8 mouse cellular contexts compared by ENCODE assay signal in genomic region chr4:137864769-137865168, GRCm38 (mm10). TPM values are rescaled to one million over a fixed set of nuclear protein-coding genes. Genes with fewer than 3 reads are reported as not detected.
DNase-seq lines count a peak whose midpoint lies in the region; ATAC-seq and TF ChIP-seq lines count a peak whose summit lies in the region.

No protein-coding gene starts in this region.

- no peak for ATAC-seq in kidney, postnatal 0 days (replicated peaks; ENCODE audit: low FRiP score, low read depth)
- ATAC-seq in kidney, embryonic 14.5 days (ENCODE audit: low FRiP score, low TSS enrichment), result no peak
- no peak for ATAC-seq in intestine, embryonic 14.5 days (replicated peaks; ENCODE audit: low FRiP score, low TSS enrichment, low read depth)

- no peak for TF ChIP-seq CTCF in kidney, postnatal 0 days (IDR thresholded peaks at IDR 0.05; ENCODE audit: low read depth)
- no peak for TF ChIP-seq CTCF in embryonic fibroblast, embryonic 13.5 days (IDR thresholded peaks at IDR 0.05; ENCODE audit: borderline replicate concordance, insufficient read depth, low read length)

- no peak overlapping the region; the same call in 1 of the 2 replicates for H3K27ac ChIP-seq in kidney, postnatal 0 days
- H3K27ac ChIP-seq in kidney, embryonic 14.5 days (ENCODE audit: low read depth, low read length), result no peak overlapping the region
- H3K27ac ChIP-seq in embryonic fibroblast, embryonic 13.5 days (ENCODE audit: insufficient read depth, low read length), result peak overlapping the region; percentile 23; the same call in 1 of the 2 replicates
- H3K27ac ChIP-seq in intestine, embryonic 14.5 days (ENCODE audit: low read depth), result peak overlapping the region; percentile 47; the same call in 1 of the 2 replicates

- TF ChIP-seq POLR2A in embryonic fibroblast, embryonic 13.5 days (IDR thresholded peaks at IDR 0.05; ENCODE audit: low read depth, low read length), result no peak

- H3K9ac ChIP-seq in kidney, postnatal 0 days (ENCODE audit: low read depth, low read length), result no peak overlapping the region
- no peak overlapping the region for H3K9ac ChIP-seq in kidney, embryonic 14.5 days (ENCODE audit: low read depth, low read length)
- H3K9ac ChIP-seq in intestine, embryonic 14.5 days (ENCODE audit: low read length), result peak overlapping the region; percentile 25; the same call in 1 of the 2 replicates

- H3K4me2 ChIP-seq in kidney, postnatal 0 days (ENCODE audit: low read length), result peak overlapping the region; percentile 36
- H3K4me2 ChIP-seq in kidney, embryonic 14.5 days (replicated peaks; ENCODE audit: low read depth, low read length), result no peak overlapping the region
- H3K4me2 ChIP-seq in intestine, embryonic 14.5 days (ENCODE audit: low read length), result peak overlapping the region; percentile 47

- peak; percentile 50 for DNase-seq in kidney, postnatal 0 days (ENCODE audit: low spot score)
- DNase-seq in intestine, embryonic 14.5 days (ENCODE audit: low spot score), result no peak
- peak; percentile 68 for DNase-seq in lung, postnatal 36 days
- DNase-seq in frontal cortex, postnatal 10 days (ENCODE audit: low spot score in 2 of 2), result no peak
- DNase-seq in adrenal gland, postnatal 25 days, result no peak
- DNase-seq in layer of hippocampus, postnatal 25 days (ENCODE audit: extremely low spot score in 1 of 2, low spot score in 1 of 2), result no peak

- H3K27me3 ChIP-seq in kidney, postnatal 0 days (ENCODE audit: insufficient read depth, low read length), result no peaks in the 10 kb centered on the region
- no peaks in the 10 kb centered on the region for H3K27me3 ChIP-seq in kidney, embryonic 14.5 days (ENCODE audit: control insufficient read depth, insufficient read depth, low read length)
- H3K27me3 ChIP-seq in intestine, embryonic 14.5 days (replicated peaks; ENCODE audit: control insufficient read depth, insufficient read depth, low read length), result no peaks in the 10 kb centered on the region

- WGBS in kidney, postnatal 0 days, result 34% methylated on average over 9 of the region's 9 CpGs
- 42% methylated on average over 9 of the region's 9 CpGs for WGBS in kidney, embryonic 14.5 days
- WGBS in intestine, embryonic 14.5 days, result 32% methylated on average over 9 of the region's 9 CpGs

- H3K9me3 ChIP-seq in kidney, postnatal 0 days (replicated peaks; ENCODE audit: low read length), result no peaks in the 10 kb centered on the region
- H3K9me3 ChIP-seq in kidney, embryonic 14.5 days (ENCODE audit: control insufficient read depth, low read length), result no peaks in the 10 kb centered on the region
- no peaks in the 10 kb centered on the region for H3K9me3 ChIP-seq in intestine, embryonic 14.5 days (ENCODE audit: control insufficient read depth, low read length)

- no peak overlapping the region for H3K4me3 ChIP-seq in kidney, postnatal 0 days (replicated peaks; ENCODE audit: low read depth, low read length)
- H3K4me3 ChIP-seq in kidney, embryonic 14.5 days (ENCODE audit: low read length), result no peak overlapping the region
- no peak overlapping the region for H3K4me3 ChIP-seq in embryonic fibroblast, embryonic 13.5 days (ENCODE audit: insufficient read depth, low read length)
- H3K4me3 ChIP-seq in intestine, embryonic 14.5 days (ENCODE audit: low read depth, low read length), result peak overlapping the region; percentile 21

- H3K36me3 ChIP-seq in kidney, postnatal 0 days (ENCODE audit: insufficient read depth, low read length), result no peaks in the 10 kb centered on the region
- H3K36me3 ChIP-seq in kidney, embryonic 14.5 days (ENCODE audit: control insufficient read depth, insufficient read depth, low read length), result no peaks in the 10 kb centered on the region
- no peaks in the 10 kb centered on the region for H3K36me3 ChIP-seq in intestine, embryonic 14.5 days (ENCODE audit: control insufficient read depth, insufficient read depth, low read length)

- H3K4me1 ChIP-seq in kidney, postnatal 0 days (replicated peaks; ENCODE audit: insufficient read depth, low read length), result peaks cover 49% of the 10 kb centered on the region
- peaks cover 43% of the 10 kb centered on the region for H3K4me1 ChIP-seq in kidney, embryonic 14.5 days (ENCODE audit: control insufficient read depth, insufficient read depth, low read length)
- peaks cover 16% of the 10 kb centered on the region for H3K4me1 ChIP-seq in embryonic fibroblast, embryonic 13.5 days (ENCODE audit: control insufficient read depth, insufficient read depth, low read length)
- peaks cover 61% of the 10 kb centered on the region for H3K4me1 ChIP-seq in intestine, embryonic 14.5 days (replicated peaks; ENCODE audit: control insufficient read depth, insufficient read depth, low read length)

RNA-seq across cellular contexts. Expression of gene Ece1, which starts 2.7 kb away (rescaled TPM):
- polyA plus RNA-seq in kidney, postnatal 0 days (2015; fragmentation: Nextera tagmentation; extraction: Ambion mirVana), result 36.1 and 40.8 TPM in 2 replicates
- 35.0 and 69.0 TPM in 2 replicates for polyA plus RNA-seq in kidney, embryonic 14.5 days (2014; fragmentation: Nextera tagmentation; extraction: Ambion mirVana)
- polyA plus RNA-seq in embryonic fibroblast, embryonic 13.5 days (2011; ENCODE audit: insufficient read length, low read depth, missing spikeins), result 65.4 and 94.5 TPM in 2 replicates
- polyA plus RNA-seq in intestine, embryonic 14.5 days (2014; fragmentation: Nextera tagmentation; extraction: Ambion mirVana), result 94.2 and 96.9 TPM in 2 replicates
- total RNA-seq in adrenal gland, postnatal 25 days (2021), result 264 and 285 TPM in 2 replicates
- total RNA-seq in layer of hippocampus, postnatal 25 days (2021), result 10 to 100 TPM; 50.3 to 52.3 TPM

Comparison
In these comparisons a context has a peak if more than half of its experiments do, and no peak if none do; other contexts are left out.
1. DNase-seq: peak in kidney, postnatal 0 days (single experiment) and lung, postnatal 36 days (single experiment); none in intestine, embryonic 14.5 days (single experiment), frontal cortex, postnatal 10 days (0 of 2), adrenal gland, postnatal 25 days (single experiment) and layer of hippocampus, postnatal 25 days (0 of 2).
2. H3K27ac ChIP-seq: peak in embryonic fibroblast, embryonic 13.5 days (single experiment) and intestine, embryonic 14.5 days (single experiment); none in kidney, postnatal 0 days (single experiment) and kidney, embryonic 14.5 days (single experiment).